Mouse (Mus musculus): ENCODE measurements at regions not wholly inside any gene's neighbourhood (a gene's known extent, or its start where the extent isn't known, plus 50 kb on each side); places are given as distances from the start of the nearest gene placed in this dataset.

DNA sequence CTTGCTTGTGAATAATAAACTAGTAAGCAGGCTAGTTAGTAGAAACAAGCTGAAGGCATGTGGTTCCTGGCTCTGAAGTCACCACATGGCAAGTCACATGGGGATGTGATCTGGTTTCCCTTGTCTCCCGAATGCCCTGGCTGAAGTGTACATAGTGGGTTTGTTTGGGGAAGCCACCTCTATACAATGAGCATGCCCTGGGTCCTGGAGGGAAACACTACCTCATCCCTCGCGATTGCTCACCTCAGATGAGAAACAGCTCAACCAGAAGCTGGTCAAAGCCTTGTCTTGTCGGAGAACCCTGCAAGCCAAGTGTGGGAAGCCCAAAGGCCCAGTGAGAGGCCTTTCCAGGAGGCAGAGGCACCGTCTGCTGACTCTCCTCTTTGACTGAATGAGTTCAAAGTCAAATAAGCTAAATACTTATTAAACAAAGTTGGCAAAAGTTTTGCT is 64.3 kb upstream of the 1700024P04Rik start:
- ATAC-seq (ENCODE audit: low FRiP score, low TSS enrichment) = peak; percentile 51
- Histone ChIP-seq H3K27me3 (ENCODE audit: insufficient read depth, low read length) (no peaks in the 10 kb centered on the region), H3K9me3 (ENCODE audit: low read length) (no peaks in the 10 kb centered on the region), H3K9ac (replicated peaks; ENCODE audit: low read length) (no peak overlapping the region), H3K4me1 (ENCODE audit: insufficient read depth, low read length) (peaks cover 5% of the 10 kb centered on the region; the same call in 1 of the 2 replicates), H3K27ac (ENCODE audit: low read length) (peak overlapping the region; percentile 68), H3K36me3 (ENCODE audit: insufficient read depth, low read length) (no peaks in the 10 kb centered on the region), H3K4me2 (replicated peaks; ENCODE audit: low read depth, low read length) (no peak overlapping the region), H3K4me3 (ENCODE audit: low read length) (no peak overlapping the region)
- 74% methylated on average over 5 of the region's 5 CpGs for WGBS

DNA sequence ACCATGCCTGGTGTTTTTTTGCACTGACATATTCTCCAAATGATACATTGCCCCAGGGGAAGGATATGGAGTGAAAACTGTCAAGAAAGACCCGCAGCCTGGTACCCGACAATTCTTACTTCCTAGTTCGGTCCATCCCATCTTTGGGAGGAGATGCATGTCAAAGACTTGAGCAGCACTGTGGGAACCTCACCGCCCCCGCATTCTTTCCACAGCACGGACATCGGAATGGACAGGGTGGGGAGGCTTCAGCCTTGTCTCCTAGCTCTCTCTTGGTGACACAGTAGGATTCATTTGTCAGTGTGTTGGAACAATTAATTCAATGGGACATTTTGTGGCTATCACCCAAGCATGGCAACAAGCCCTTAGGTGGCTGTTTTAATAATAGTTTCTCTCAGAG is 62.9 kb upstream of the 1700024P04Rik start:
- no peak overlapping the region for H3K4me2 ChIP-seq (replicated peaks; ENCODE audit: low read depth, low read length)
- no peak for ATAC-seq (ENCODE audit: low FRiP score, low TSS enrichment)
- peaks cover 5% of the 10 kb centered on the region; the same call in 1 of the 2 replicates for H3K4me1 ChIP-seq (ENCODE audit: insufficient read depth, low read length)
- 51% methylated on average over 7 of the region's 7 CpGs for WGBS
- no peak overlapping the region for H3K9ac ChIP-seq (replicated peaks; ENCODE audit: low read length)
- no peaks in the 10 kb centered on the region for H3K27me3 ChIP-seq (ENCODE audit: insufficient read depth, low read length)
- H3K36me3 ChIP-seq (ENCODE audit: insufficient read depth, low read length) = no peaks in the 10 kb centered on the region
- H3K27ac ChIP-seq (ENCODE audit: low read length) = no peak overlapping the region
- no peak overlapping the region for H3K4me3 ChIP-seq (ENCODE audit: low read length)
- H3K9me3 ChIP-seq (ENCODE audit: low read length) = no peaks in the 10 kb centered on the region

- no peak overlapping the region for H3K4me2 ChIP-seq (replicated peaks; ENCODE audit: low read depth, low read length)
- 96% methylated on average over 1 of the region's 1 CpGs for WGBS
- no peak overlapping the region for H3K9ac ChIP-seq (replicated peaks; ENCODE audit: low read length)
- no peak overlapping the region for H3K27ac ChIP-seq (ENCODE audit: low read length)
- no peak for ATAC-seq (ENCODE audit: low FRiP score, low TSS enrichment)
- H3K4me1 ChIP-seq (ENCODE audit: insufficient read depth, low read length) = peaks cover 5% of the 10 kb centered on the region; the same call in 1 of the 2 replicates
- no peak overlapping the region for H3K4me3 ChIP-seq (ENCODE audit: low read length)
- no peaks in the 10 kb centered on the region for H3K27me3 ChIP-seq (ENCODE audit: insufficient read depth, low read length)
- no peaks in the 10 kb centered on the region for H3K9me3 ChIP-seq (ENCODE audit: low read length)
- no peaks in the 10 kb centered on the region for H3K36me3 ChIP-seq (ENCODE audit: insufficient read depth, low read length)
These were observed 62.4 kb upstream of the 1700024P04Rik start for GRCm38 (mm10) chr13:99046737-99047136.

DNA sequence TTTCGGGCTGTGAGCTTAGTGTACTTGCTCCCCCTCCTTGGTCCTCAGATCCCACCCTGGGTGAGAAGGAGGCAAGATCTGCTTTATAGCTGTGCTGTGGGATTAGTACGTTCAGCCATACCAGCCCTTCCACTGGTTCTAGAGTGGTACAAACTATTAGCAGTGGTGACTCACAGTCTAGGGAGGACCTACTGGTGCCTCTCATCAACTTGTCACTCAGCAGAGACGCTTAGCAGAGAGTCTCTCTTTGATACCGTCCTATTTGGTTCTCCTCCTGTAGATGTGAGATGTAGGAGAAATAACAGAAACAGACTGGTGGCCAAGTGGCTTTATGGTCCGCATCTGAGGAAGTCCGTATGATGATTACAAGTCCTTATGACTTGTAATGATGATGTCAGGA is 57.7 kb upstream of the 1700024P04Rik start:
- H3K9me3 ChIP-seq (ENCODE audit: low read length) = no peaks in the 10 kb centered on the region
- WGBS = 87% methylated on average over 6 of the region's 6 CpGs
- no peak overlapping the region for H3K4me3 ChIP-seq (ENCODE audit: low read length)
- H3K27ac ChIP-seq (ENCODE audit: low read length) = no peak overlapping the region
- peaks cover 14% of the 10 kb centered on the region; the same call in 1 of the 2 replicates for H3K4me1 ChIP-seq (ENCODE audit: insufficient read depth, low read length)
- H3K4me2 ChIP-seq (replicated peaks; ENCODE audit: low read depth, low read length) = no peak overlapping the region
- no peaks in the 10 kb centered on the region for H3K36me3 ChIP-seq (ENCODE audit: insufficient read depth, low read length)
- no peaks in the 10 kb centered on the region for H3K27me3 ChIP-seq (ENCODE audit: insufficient read depth, low read length)
- no peak overlapping the region for H3K9ac ChIP-seq (replicated peaks; ENCODE audit: low read length)
- no peak for ATAC-seq (ENCODE audit: low FRiP score, low TSS enrichment)

- 69% methylated on average over 6 of the region's 6 CpGs for WGBS
- no peaks in the 10 kb centered on the region for H3K9me3 ChIP-seq (ENCODE audit: low read length)
- no peak for ATAC-seq (ENCODE audit: low FRiP score, low TSS enrichment)
- no peak overlapping the region for H3K27ac ChIP-seq (ENCODE audit: low read length)
- H3K4me2 ChIP-seq (replicated peaks; ENCODE audit: low read depth, low read length) = no peak overlapping the region
- H3K27me3 ChIP-seq (ENCODE audit: insufficient read depth, low read length) = no peaks in the 10 kb centered on the region
- H3K9ac ChIP-seq (replicated peaks; ENCODE audit: low read length) = no peak overlapping the region
- no peaks in the 10 kb centered on the region for H3K36me3 ChIP-seq (ENCODE audit: insufficient read depth, low read length)
- no peak overlapping the region for H3K4me3 ChIP-seq (ENCODE audit: low read length)
- peaks cover 8% of the 10 kb centered on the region; the same call in 1 of the 2 replicates for H3K4me1 ChIP-seq (ENCODE audit: insufficient read depth, low read length)
These were observed 56.9 kb upstream of the 1700024P04Rik start for GRCm38 (mm10) chr13:99041256-99041655.

DNA sequence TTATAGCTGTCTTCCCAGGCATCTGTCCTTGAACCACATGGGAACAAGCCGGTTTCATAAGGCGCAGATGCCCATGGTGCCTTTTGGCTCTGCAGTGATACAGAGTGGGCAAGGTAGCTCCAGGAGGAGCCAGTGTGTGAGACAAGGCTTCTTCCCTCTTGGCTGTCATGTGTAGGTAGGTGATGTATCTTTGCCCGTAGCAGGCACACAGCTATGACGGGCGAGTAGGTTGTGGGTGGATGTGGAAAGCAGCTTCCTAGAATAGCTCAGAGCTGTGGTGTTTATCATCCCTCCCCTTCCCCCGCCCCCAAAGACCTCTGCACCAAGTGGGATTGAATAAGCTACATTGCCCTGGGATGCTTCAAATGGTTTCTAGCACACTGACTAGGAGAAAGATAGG is 56.5 kb upstream of the 1700024P04Rik start:
- ATAC-seq (ENCODE audit: low FRiP score, low TSS enrichment) = no peak
- Histone ChIP-seq H3K9ac (replicated peaks; ENCODE audit: low read length) (no peak overlapping the region), H3K9me3 (ENCODE audit: low read length) (no peaks in the 10 kb centered on the region), H3K4me1 (ENCODE audit: insufficient read depth, low read length) (peaks cover 8% of the 10 kb centered on the region; the same call in 1 of the 2 replicates), H3K4me2 (replicated peaks; ENCODE audit: low read depth, low read length) (no peak overlapping the region), H3K27ac (ENCODE audit: low read length) (no peak overlapping the region), H3K4me3 (ENCODE audit: low read length) (no peak overlapping the region), H3K36me3 (ENCODE audit: insufficient read depth, low read length) (no peaks in the 10 kb centered on the region), H3K27me3 (ENCODE audit: insufficient read depth, low read length) (no peaks in the 10 kb centered on the region)
- 89% methylated on average over 6 of the region's 6 CpGs for WGBS

DNA sequence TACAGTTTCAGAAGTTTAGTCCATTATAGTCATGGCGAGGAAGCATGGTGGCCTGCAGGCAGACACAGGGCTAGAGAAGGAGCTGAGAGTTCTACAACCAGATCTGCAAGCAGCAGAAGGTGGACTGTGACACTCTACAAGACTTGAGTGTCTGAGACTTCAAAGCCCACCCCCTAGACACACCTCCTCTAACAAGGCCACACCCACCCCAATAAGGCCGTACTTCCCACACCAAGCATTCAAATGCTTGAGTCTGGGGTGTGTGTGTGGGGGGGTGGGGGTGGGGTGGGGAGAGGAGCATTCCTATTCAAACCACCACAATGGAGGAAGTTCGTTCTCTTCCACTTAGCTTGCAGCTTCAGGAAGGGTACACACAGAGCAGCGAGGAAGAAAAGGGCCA is 55.8 kb upstream of the 1700024P04Rik start:
- no peaks in the 10 kb centered on the region for H3K9me3 ChIP-seq (ENCODE audit: low read length)
- no peaks in the 10 kb centered on the region for H3K36me3 ChIP-seq (ENCODE audit: insufficient read depth, low read length)
- 90% methylated on average over 4 of the region's 4 CpGs for WGBS
- H3K27me3 ChIP-seq (ENCODE audit: insufficient read depth, low read length) = no peaks in the 10 kb centered on the region
- H3K9ac ChIP-seq (replicated peaks; ENCODE audit: low read length) = no peak overlapping the region
- H3K4me3 ChIP-seq (ENCODE audit: low read length) = no peak overlapping the region
- H3K4me1 ChIP-seq (ENCODE audit: insufficient read depth, low read length) = peaks cover 8% of the 10 kb centered on the region; the same call in 1 of the 2 replicates
- ATAC-seq (ENCODE audit: low FRiP score, low TSS enrichment) = no peak
- no peak overlapping the region for H3K4me2 ChIP-seq (replicated peaks; ENCODE audit: low read depth, low read length)
- H3K27ac ChIP-seq (ENCODE audit: low read length) = no peak overlapping the region

- peak overlapping the region; percentile 49; the same call in 1 of the 2 replicates for H3K27ac ChIP-seq (ENCODE audit: low read length)
- 75% methylated on average over 7 of the region's 7 CpGs for WGBS
- ATAC-seq (ENCODE audit: low FRiP score, low TSS enrichment) = 0 out of 2 replicates have a peak, but pooled peaks have one; percentile 35
These were observed 54.7 kb upstream of the 1700024P04Rik start for GRCm38 (mm10) chr13:99039063-99039385.

DNA sequence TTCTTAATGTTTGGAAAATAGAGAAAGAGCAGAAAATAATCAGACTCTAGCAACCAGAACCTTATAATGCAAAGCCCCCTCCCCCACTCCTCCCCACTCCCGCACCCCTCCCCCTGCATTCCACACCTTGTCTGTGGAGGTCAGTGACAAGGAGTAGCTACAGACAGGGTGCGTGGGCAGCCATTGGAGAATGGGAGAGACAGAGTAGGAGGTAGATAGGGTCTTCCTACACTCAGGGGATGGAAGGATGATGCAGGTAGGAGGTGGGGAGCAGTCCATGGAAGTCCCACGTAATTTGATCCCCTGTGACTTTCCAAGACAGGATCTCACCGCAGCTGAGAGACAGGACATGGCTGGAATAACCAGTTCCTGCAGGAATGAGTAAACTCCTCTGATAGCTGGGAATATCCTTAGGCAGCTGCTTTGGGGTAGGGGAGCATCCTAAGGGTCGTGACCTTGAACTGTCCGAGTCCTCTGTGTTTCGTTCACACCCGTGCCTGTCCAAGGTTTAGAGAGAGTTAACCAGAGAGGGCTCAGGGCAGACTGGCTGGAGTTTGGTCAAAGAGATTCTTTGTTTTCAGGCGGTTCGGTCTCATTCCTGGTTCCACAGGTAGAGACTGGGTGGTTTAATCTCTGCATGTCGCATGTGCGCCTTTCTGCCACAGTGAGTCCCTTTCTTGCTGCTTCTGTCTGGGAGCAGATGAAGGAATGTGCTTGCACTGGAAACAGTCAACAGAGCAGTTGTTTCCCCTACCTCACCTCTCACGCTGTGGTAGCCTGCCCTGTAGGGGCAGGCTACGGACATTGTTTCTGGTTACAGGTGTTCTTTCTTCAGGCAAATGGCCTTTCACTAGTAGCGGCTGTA is 54.1 kb upstream of the 1700024P04Rik start:
- Histone ChIP-seq H3K4me3 (ENCODE audit: low read length) (no peak overlapping the region), H3K27me3 (ENCODE audit: insufficient read depth, low read length) (no peaks in the 10 kb centered on the region), H3K27ac (ENCODE audit: low read length) (peak overlapping the region; percentile 49; the same call in 1 of the 2 replicates), H3K36me3 (ENCODE audit: insufficient read depth, low read length) (no peaks in the 10 kb centered on the region), H3K9ac (replicated peaks; ENCODE audit: low read length) (no peak overlapping the region), H3K4me2 (replicated peaks; ENCODE audit: low read depth, low read length) (no peak overlapping the region), H3K4me1 (ENCODE audit: insufficient read depth, low read length) (peaks cover 8% of the 10 kb centered on the region; the same call in 1 of the 2 replicates), H3K9me3 (ENCODE audit: low read length) (no peaks in the 10 kb centered on the region)
- WGBS = 31% methylated on average over 15 of the region's 15 CpGs
- peak; percentile 63 for ATAC-seq (ENCODE audit: low FRiP score, low TSS enrichment)

More at GRCm38 (mm10) chr13:99039063-99039385, 54.7 kb upstream of the 1700024P04Rik start:
- no peaks in the 10 kb centered on the region for H3K27me3 ChIP-seq (ENCODE audit: insufficient read depth, low read length)
- H3K9me3 ChIP-seq (ENCODE audit: low read length) = no peaks in the 10 kb centered on the region
- H3K4me2 ChIP-seq (replicated peaks; ENCODE audit: low read depth, low read length) = no peak overlapping the region
- peaks cover 8% of the 10 kb centered on the region; the same call in 1 of the 2 replicates for H3K4me1 ChIP-seq (ENCODE audit: insufficient read depth, low read length)
- H3K36me3 ChIP-seq (ENCODE audit: insufficient read depth, low read length) = no peaks in the 10 kb centered on the region
- no peak overlapping the region for H3K4me3 ChIP-seq (ENCODE audit: low read length)
- no peak overlapping the region for H3K9ac ChIP-seq (replicated peaks; ENCODE audit: low read length)

GRCm38 (mm10) chr13:99037131-99037530 is 52.8 kb upstream of the 1700024P04Rik start:
- no peak for ATAC-seq (ENCODE audit: low FRiP score, low TSS enrichment)
- no peak overlapping the region for H3K4me3 ChIP-seq (ENCODE audit: low read length)
- H3K9ac ChIP-seq (replicated peaks; ENCODE audit: low read length) = no peak overlapping the region
- H3K4me1 ChIP-seq (ENCODE audit: insufficient read depth, low read length) = peaks cover 8% of the 10 kb centered on the region; the same call in 1 of the 2 replicates
- WGBS = 95% methylated on average over 4 of the region's 4 CpGs
- no peak overlapping the region for H3K4me2 ChIP-seq (replicated peaks; ENCODE audit: low read depth, low read length)
- H3K27me3 ChIP-seq (ENCODE audit: insufficient read depth, low read length) = no peaks in the 10 kb centered on the region
- H3K36me3 ChIP-seq (ENCODE audit: insufficient read depth, low read length) = no peaks in the 10 kb centered on the region
- no peak overlapping the region for H3K27ac ChIP-seq (ENCODE audit: low read length)
- H3K9me3 ChIP-seq (ENCODE audit: low read length) = no peaks in the 10 kb centered on the region

Data from kidney, embryonic 16.5 days (tissue).